Mouse (Mus musculus) cerebellum, adult 11 months (tissue): ENCODE measurements around the gene Gm45233.

Experiments
- DNase-seq: peaks from one replicate; pipeline ENCODE4 v3.0.0; 2022

Gene Gm45233

GRCm38 (mm10) chr7:43511707-43512478 is 68.0 kb downstream of the Gm45233 start:
- no peak for DNase-seq

DNA sequence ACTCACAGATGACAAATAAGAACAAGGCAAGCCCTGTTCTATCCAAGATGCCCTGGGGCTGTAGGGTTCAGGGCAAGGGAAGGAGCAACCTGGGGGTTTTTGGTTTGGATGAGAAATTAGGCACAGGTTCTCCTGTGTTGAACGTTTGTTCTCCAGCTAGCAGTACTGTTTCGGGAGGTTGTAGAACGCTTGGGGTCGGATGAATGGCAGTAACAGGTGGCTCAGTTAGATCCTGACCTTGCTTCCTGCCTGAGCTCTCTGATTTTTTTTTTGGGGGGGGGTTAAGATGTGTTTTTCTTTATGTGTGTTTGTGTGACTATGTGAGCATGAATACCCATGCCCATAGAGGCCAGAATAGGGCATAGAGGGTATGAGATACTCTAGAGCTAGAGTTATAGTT is 68.6 kb downstream of the Gm45233 start:
- no peak for DNase-seq
